Comparison of ENCODE assay signal across 15 mouse cellular contexts in the genomic region with DNA sequence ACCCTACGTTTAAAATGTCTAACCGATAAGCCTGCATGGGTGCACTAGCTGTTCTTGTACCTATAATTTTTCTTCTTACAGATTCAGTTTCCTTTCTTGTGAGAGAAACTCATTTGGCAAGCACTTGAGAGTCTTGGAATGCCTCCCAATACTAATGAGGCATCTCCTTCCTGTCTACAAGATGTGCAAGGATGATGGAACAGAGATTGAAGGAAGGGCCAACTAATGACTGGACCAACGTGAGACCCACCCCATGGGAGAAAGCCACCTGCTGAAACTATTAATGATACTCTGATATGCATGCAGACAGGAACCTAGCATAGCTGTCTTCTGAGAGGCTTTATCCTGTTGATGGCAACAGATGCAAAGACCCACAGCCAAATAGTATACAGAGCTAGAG.
"Had no signal": no experiment of that assay in that cellular context is flagged by ENCODE, and none has a peak within 500 bp of the region (broad histone marks: within the 10 kb centered on the region; RNA-seq: fewer than 3 reads in every experiment).

No protein-coding gene starts in this region.

- DNase-seq: kidney, adult 2 months; kidney, postnatal 25 days; liver; liver, embryonic 13.5 days; liver, postnatal 0 days; lung, postnatal 14 days; thymus, adult 18-20 months; thymus, postnatal 14 days had no signal

- H3K27ac ChIP-seq: limb, embryonic 12.5 days; liver, embryonic 13.5 days; lung, embryonic 15.5 days; macrophage; midbrain, embryonic 15.5 days; stomach, postnatal 0 days had no signal

- H3K4me1 ChIP-seq: limb, embryonic 12.5 days; liver, embryonic 13.5 days; lung, embryonic 15.5 days; megakaryocyte, embryonic 14.5 days; midbrain, embryonic 15.5 days had no signal

- H3K9me3 ChIP-seq: limb, embryonic 12.5 days; lung, embryonic 15.5 days; megakaryocyte, embryonic 14.5 days; midbrain, embryonic 15.5 days had no signal

- H3K27me3 ChIP-seq: limb, embryonic 12.5 days; liver, embryonic 13.5 days; lung, embryonic 15.5 days; megakaryocyte, embryonic 14.5 days; midbrain, embryonic 15.5 days had no signal

- H3K9ac ChIP-seq: limb, embryonic 12.5 days; liver, embryonic 13.5 days; liver, postnatal 0 days; lung, embryonic 15.5 days; midbrain, embryonic 15.5 days had no signal

- H3K4me2 ChIP-seq: limb, embryonic 12.5 days; liver, embryonic 13.5 days; lung, embryonic 15.5 days; midbrain, embryonic 11.5 days; midbrain, embryonic 15.5 days had no signal

- ATAC-seq: liver, postnatal 0 days; midbrain, embryonic 15.5 days had no signal

- H3K36me3 ChIP-seq: limb, embryonic 12.5 days; liver, embryonic 13.5 days; lung, embryonic 15.5 days; midbrain, embryonic 15.5 days had no signal

- H3K4me3 ChIP-seq: limb, embryonic 12.5 days; liver, embryonic 13.5 days; lung, embryonic 15.5 days; megakaryocyte, embryonic 14.5 days; midbrain, embryonic 15.5 days had no signal
